Mouse (Mus musculus) spleen, adult 2 months (tissue): ENCODE measurements around the gene Sfxn2. TPM values are rescaled to one million over a fixed set of nuclear protein-coding genes. Genes with fewer than 3 reads are reported as not detected.

Source experiments
- DNase-seq, 2 experiments: peaks; one replicate each; pipeline versions ENCODE4 v3.0.0 to v3.0.0-alpha.2; 2012 to 2021; ENCODE audit warnings: low spot score in 2 of 2, low read depth in 1 of 2
- H3K27ac ChIP-seq: fragments of 200-500 bp; 2 replicates; pipeline ENCODE4 v1.5.1; 2012; ENCODE audit warnings: low read length, inconsistent platforms; ENCODE audit not compliant: insufficient read depth
- H3K27me3 ChIP-seq: fragments of 200-500 bp; 2 replicates; pipeline ENCODE4 v1.6.1; 2012; ENCODE audit warnings: mild to moderate bottlenecking, moderate library complexity, low read length, inconsistent platforms; ENCODE audit not compliant: control insufficient read depth, insufficient read depth
- H3K36me3 ChIP-seq: fragments of 200-500 bp; 2 replicates; pipeline ENCODE4 v1.6.1; 2012; ENCODE audit warnings: mild to moderate bottlenecking, low read length, inconsistent platforms; ENCODE audit not compliant: control insufficient read depth, insufficient read depth
- H3K4me1 ChIP-seq: fragments of 200-500 bp; 2 replicates; pipeline ENCODE4 v1.6.1; 2011; ENCODE audit warnings: inconsistent platforms; ENCODE audit not compliant: control insufficient read depth, insufficient read depth, insufficient read length
- H3K4me3 ChIP-seq: fragments of 200-500 bp; 2 replicates; pipeline ENCODE4 v1.5.1; 2011; ENCODE audit warnings: mild to moderate bottlenecking, inconsistent platforms; ENCODE audit not compliant: insufficient read depth, insufficient read length; ENCODE audit errors: extremely low read depth
- CTCF ChIP-seq: fragments of 200-500 bp; IDR thresholded peaks from 2 replicates; pipeline ENCODE4 v1.5.1; 2011; ENCODE audit warnings: mild to moderate bottlenecking, inconsistent platforms; ENCODE audit not compliant: insufficient read depth, insufficient read length, insufficient replicate concordance; ENCODE audit errors: extremely low read depth
- POLR2A ChIP-seq: fragments of 200-500 bp; IDR thresholded peaks from 2 replicates; pipeline ENCODE4 v1.6.1; 2011; ENCODE audit warnings: low read depth, low read length, inconsistent platforms
- WGBS: fragments of 180-500 bp; shearing (Covaris S2); methylation state at CpG from one replicate; pipeline ENCODE4 v1.1.7; 2018; 5-methylcytosine and 5-hydroxymethylcytosine counted together
- polyA plus RNA-seq: library from polyadenylated mRNA; depleted of rRNA; stranded (reverse); fragments of >200 nt; gene quantifications from 2 replicates; pipeline ENCODE4 v1.2.3, GENCODE M21; 2012

The Sfxn2 gene
- polyA plus RNA-seq, 1 experiment: 3.2 TPM

GRCm38 (mm10) chr19:46639053-46639452 lies 65.9 kb downstream of the Sfxn2 start:
- Histone ChIP-seq H3K27me3 (no peaks in the 10 kb centered on the region), H3K27ac (no peak overlapping the region), H3K4me1 (no peaks in the 10 kb centered on the region; the same call in 1 of the 2 replicates)

GRCm38 (mm10) chr19:46639496-46639895 lies 66.3 kb downstream of the Sfxn2 start:
- no peak for TF ChIP-seq CTCF
- no peak for TF ChIP-seq POLR2A
- DNase-seq: no peak
- no peaks in the 10 kb centered on the region for H3K27me3 ChIP-seq
- H3K36me3 ChIP-seq: peaks cover 2% of the 10 kb centered on the region
- no peaks in the 10 kb centered on the region; the same call in 1 of the 2 replicates for H3K4me1 ChIP-seq
- H3K27ac ChIP-seq: no peak overlapping the region
- no peak overlapping the region for H3K4me3 ChIP-seq
- WGBS: 82% methylated on average over 14 of the region's 14 CpGs

More at GRCm38 (mm10) chr19:46639053-46639452, 65.9 kb downstream of the Sfxn2 start:
- no peak for DNase-seq
- H3K36me3 ChIP-seq: no peaks in the 10 kb centered on the region; the same call in 1 of the 2 replicates
- H3K4me3 ChIP-seq: no peak overlapping the region
- TF ChIP-seq CTCF (no peak), POLR2A (no peak)

GRCm38 (mm10) chr19:46640780-46641179 lies 67.6 kb downstream of the Sfxn2 start:
- Histone ChIP-seq H3K4me3 (no peak overlapping the region), H3K27ac (no peak overlapping the region; the same call in 1 of the 2 replicates), H3K36me3 (peaks cover 8% of the 10 kb centered on the region), H3K4me1 (peaks cover 3% of the 10 kb centered on the region; the same call in 1 of the 2 replicates), H3K27me3 (no peaks in the 10 kb centered on the region)
- TF ChIP-seq CTCF: no peak
- DNase-seq: no peak
- WGBS: 91% methylated on average over 8 of the region's 8 CpGs

GRCm38 (mm10) chr19:46641420-46642085 lies 68.4 kb downstream of the Sfxn2 start:
- Histone ChIP-seq H3K4me1 (peaks cover 3% of the 10 kb centered on the region; the same call in 1 of the 2 replicates), H3K27ac (peak overlapping the region; percentile 36; the same call in 1 of the 2 replicates), H3K27me3 (no peaks in the 10 kb centered on the region), H3K4me3 (no peak overlapping the region), H3K36me3 (peaks cover 8% of the 10 kb centered on the region)
- no peak for TF ChIP-seq CTCF
- TF ChIP-seq POLR2A: no peak
- 66% methylated on average over 19 of the region's 19 CpGs for WGBS
- no peak for DNase-seq

GRCm38 (mm10) chr19:46642136-46642753 lies 69.1 kb downstream of the Sfxn2 start:
- Histone ChIP-seq H3K27ac (no peak overlapping the region), H3K36me3 (peaks cover 8% of the 10 kb centered on the region), H3K27me3 (no peaks in the 10 kb centered on the region), H3K4me1 (peaks cover 3% of the 10 kb centered on the region; the same call in 1 of the 2 replicates), H3K4me3 (no peak overlapping the region)
- DNase-seq: no peak
- TF ChIP-seq CTCF (no peak), POLR2A (no peak)
- 92% methylated on average over 22 of the region's 22 CpGs for WGBS

- H3K27me3 ChIP-seq: no peaks in the 10 kb centered on the region
- TF ChIP-seq CTCF (no peak), POLR2A (no peak)
- peaks cover 9% of the 10 kb centered on the region for H3K36me3 ChIP-seq
- H3K4me3 ChIP-seq: no peak overlapping the region
- 74% methylated on average over 5 of the region's 5 CpGs for WGBS
- peaks cover 3% of the 10 kb centered on the region; the same call in 1 of the 2 replicates for H3K4me1 ChIP-seq
- DNase-seq: no peak
- no peak overlapping the region for H3K27ac ChIP-seq
Measured at GRCm38 (mm10) chr19:46643236-46643635, 70.1 kb downstream of the Sfxn2 start.

GRCm38 (mm10) chr19:46644343-46644792 lies 71.2 kb downstream of the Sfxn2 start:
- no peak for DNase-seq
- Histone ChIP-seq H3K36me3 (peaks cover 9% of the 10 kb centered on the region), H3K4me1 (peaks cover 3% of the 10 kb centered on the region; the same call in 1 of the 2 replicates), H3K27me3 (no peaks in the 10 kb centered on the region), H3K4me3 (no peak overlapping the region), H3K27ac (0 out of 2 replicates have a peak overlapping the region, but pooled peaks have one; percentile 24)
- no peak for TF ChIP-seq CTCF
- TF ChIP-seq POLR2A: no peak
- WGBS: 91% methylated on average over 10 of the region's 10 CpGs
